Mouse (Mus musculus) kidney, adult 18-20 months (tissue): ENCODE measurements at regions not wholly inside any gene's neighbourhood (a gene's known extent, or its start where the extent isn't known, plus 50 kb on each side); places are given as distances from the start of the nearest gene placed in this dataset.
A peak's percentile ranks its signal among the peaks of the same experiment; 100 is the strongest.

Experiments used
- DNase-seq: peaks from one replicate; pipeline ENCODE4 v3.0.0; 2021

- no peak for DNase-seq
These were observed 399.8 kb upstream of the Tmpo start for GRCm38 (mm10) chr10:91580959-91581358.

GRCm38 (mm10) chr10:91575323-91576064 is 394.4 kb upstream of the Tmpo start:
- no peak for DNase-seq

GRCm38 (mm10) chr10:91572796-91573195 is 391.7 kb upstream of the Tmpo start:
- DNase-seq = no peak

- no peak for DNase-seq
These were observed 387.9 kb upstream of the Tmpo start for GRCm38 (mm10) chr10:91569046-91569445.

- DNase-seq = peak; percentile 7
These were observed 385.1 kb upstream of the Tmpo start for GRCm38 (mm10) chr10:91566116-91566774.

GRCm38 (mm10) chr10:91559307-91559706 is 378.2 kb upstream of the Tmpo start:
- DNase-seq = no peak

GRCm38 (mm10) chr10:91548071-91548470 is 367.0 kb upstream of the Tmpo start:
- no peak for DNase-seq

GRCm38 (mm10) chr10:91546140-91546539 is 365.0 kb upstream of the Tmpo start:
- DNase-seq = peak; percentile 14

- no peak for DNase-seq
These were observed 364.3 kb upstream of the Tmpo start for GRCm38 (mm10) chr10:91545421-91545820.

GRCm38 (mm10) chr10:91543167-91543918 is 362.2 kb upstream of the Tmpo start:
- DNase-seq = no peak

GRCm38 (mm10) chr10:91542201-91542604 is 361.1 kb upstream of the Tmpo start:
- no peak for DNase-seq

GRCm38 (mm10) chr10:91537241-91537640 is 356.1 kb upstream of the Tmpo start:
- no peak for DNase-seq

- no peak for DNase-seq
These were observed 354.3 kb upstream of the Tmpo start for GRCm38 (mm10) chr10:91535392-91535791.

- DNase-seq = no peak
These were observed 347.2 kb upstream of the Tmpo start for GRCm38 (mm10) chr10:91528305-91528704.

- no peak for DNase-seq
These were observed 340.1 kb upstream of the Tmpo start for GRCm38 (mm10) chr10:91521168-91521567.

- no peak for DNase-seq
These were observed 333.9 kb upstream of the Tmpo start for GRCm38 (mm10) chr10:91515021-91515371.

GRCm38 (mm10) chr10:91514163-91515020 is 333.3 kb upstream of the Tmpo start:
- DNase-seq = no peak

GRCm38 (mm10) chr10:91507038-91507437 is 325.9 kb upstream of the Tmpo start:
- DNase-seq = no peak

GRCm38 (mm10) chr10:91504891-91505290 is 323.8 kb upstream of the Tmpo start:
- no peak for DNase-seq

- DNase-seq = no peak
These were observed 317.4 kb upstream of the Tmpo start for GRCm38 (mm10) chr10:91498543-91498942.

- DNase-seq = no peak
These were observed 283.6 kb upstream of the Tmpo start for GRCm38 (mm10) chr10:91464691-91465090.

GRCm38 (mm10) chr10:91447974-91448703 is 267.0 kb upstream of the Tmpo start:
- no peak for DNase-seq
